Mouse (Mus musculus) left cerebral cortex, postnatal 14 days (tissue): ENCODE measurements at regions not wholly inside any gene's neighbourhood (a gene's known extent, or its start where the extent isn't known, plus 50 kb on each side); places are given as distances from the start of the nearest gene placed in this dataset.

Experiments
- DNase-seq, 2 experiments: peaks; one replicate each; pipeline ENCODE4 v3.0.0; 2021 to 2022; ENCODE audit warnings: low spot score in 2 of 2, mixed read lengths in 1 of 2
- intact Hi-C: fragments of 180-260 bp; cut with DNase I; formaldehyde crosslinking; loops from one replicate; pipeline ENCODE4 v1.15.1; 2025

- intact Hi-C loops, result no loop called here
- no peak for DNase-seq
These were observed 67.8 kb upstream of the Cpsf6 start for GRCm38 (mm10) chr10:117447626-117448025.

GRCm38 (mm10) chr10:117447206-117447605 is 67.4 kb upstream of the Cpsf6 start:
- no peak for DNase-seq
- intact Hi-C loops, result no loop called here

- no peak for DNase-seq
- intact Hi-C loops, result no loop called here
These were observed 67.0 kb upstream of the Cpsf6 start for GRCm38 (mm10) chr10:117446776-117447175.

GRCm38 (mm10) chr10:117445801-117446490 is 66.1 kb upstream of the Cpsf6 start:
- no peak for DNase-seq
- intact Hi-C loops, result no loop called here

- intact Hi-C loops, result no loop called here
- DNase-seq, result no peak
These were observed 65.5 kb upstream of the Cpsf6 start for GRCm38 (mm10) chr10:117445181-117445790.

GRCm38 (mm10) chr10:117444761-117445160 is 64.9 kb upstream of the Cpsf6 start:
- intact Hi-C loops, result no loop called here
- DNase-seq, result no peak

GRCm38 (mm10) chr10:117443426-117444350 is 63.9 kb upstream of the Cpsf6 start:
- intact Hi-C loops, result no loop called here
- no peak for DNase-seq

GRCm38 (mm10) chr10:117441979-117442803 is 62.4 kb upstream of the Cpsf6 start:
- intact Hi-C loops, result no loop called here
- DNase-seq, result no peak

GRCm38 (mm10) chr10:117441121-117441978 is 61.5 kb upstream of the Cpsf6 start:
- intact Hi-C loops, result no loop called here
- DNase-seq, result no peak

- intact Hi-C loops, result no loop called here
- no peak for DNase-seq
These were observed 60.6 kb upstream of the Cpsf6 start for GRCm38 (mm10) chr10:117440225-117440976.

GRCm38 (mm10) chr10:117439206-117440110 is 59.6 kb upstream of the Cpsf6 start:
- intact Hi-C loops, result loop anchor here (5.0 kb wide), 3 partner anchors 62 to 217 kb away; partner anchors contain the start of gene Yeats4
- DNase-seq, result no peak

- DNase-seq, result no peak
These were observed 58.9 kb upstream of the Cpsf6 start for GRCm38 (mm10) chr10:117438614-117439193.

GRCm38 (mm10) chr10:117437970-117438369 is 58.2 kb upstream of the Cpsf6 start:
- intact Hi-C loops, result loop anchor here (5.0 kb wide), 3 partner anchors 61 to 216 kb away; partner anchors contain the start of gene Yeats4
- DNase-seq, result no peak

More at GRCm38 (mm10) chr10:117438614-117439193, 58.9 kb upstream of the Cpsf6 start:
- intact Hi-C loops, result loop anchor here (5.0 kb wide), 3 partner anchors 61 to 216 kb away; partner anchors contain the start of gene Yeats4

- intact Hi-C loops, result loop anchor here (5.0 kb wide), 3 partner anchors 60 to 215 kb away; partner anchors contain the start of gene Yeats4
- DNase-seq, result peak; percentile 27 to 37
These were observed 57.3 kb upstream of the Cpsf6 start for GRCm38 (mm10) chr10:117436875-117437715.

GRCm38 (mm10) chr10:117436308-117436874 is 56.6 kb upstream of the Cpsf6 start:
- intact Hi-C loops, result loop anchor here (5.0 kb wide), 3 partner anchors 59 to 214 kb away; partner anchors contain the start of gene Yeats4
- no peak for DNase-seq
